Mouse (Mus musculus): ENCODE measurements around the gene Kcng3.

GRCm38 (mm10) chr17:83636443-83636842, 4.7 kb upstream of the Kcng3 start:
- TF ChIP-seq CTCF (IDR thresholded peaks at IDR 0.05; ENCODE audit: control insufficient read depth, insufficient read depth, insufficient replicate concordance, low read depth, low read length) (no peak), POLR2A (IDR thresholded peaks at IDR 0.05; ENCODE audit: control insufficient read depth, low read depth, low read length) (no peak)

Measured in testis, adult 2 months (tissue).